Mouse (Mus musculus) adrenal gland, adult 18-20 months (tissue): ENCODE data around the gene Gm49358. TPM values are rescaled to one million over a fixed set of nuclear protein-coding genes. Genes with fewer than 3 reads are reported as not detected.

Source experiments
- DNase-seq, 2 experiments: peaks; one replicate each; pipeline ENCODE4 v3.0.0; 2021 to 2022; ENCODE audit warnings: low spot score in 2 of 2
- total RNA-seq, 2 experiments: library from RNA; stranded (reverse); gene quantifications; 1 replicate in 1 of 2; 2 replicates in 1 of 2; pipeline ENCODE4 v1.2.3; 2021

The Gm49358 gene
- total RNA-seq, 2 experiments from 2014 or later = 12.4 to 15.9 TPM

DNA sequence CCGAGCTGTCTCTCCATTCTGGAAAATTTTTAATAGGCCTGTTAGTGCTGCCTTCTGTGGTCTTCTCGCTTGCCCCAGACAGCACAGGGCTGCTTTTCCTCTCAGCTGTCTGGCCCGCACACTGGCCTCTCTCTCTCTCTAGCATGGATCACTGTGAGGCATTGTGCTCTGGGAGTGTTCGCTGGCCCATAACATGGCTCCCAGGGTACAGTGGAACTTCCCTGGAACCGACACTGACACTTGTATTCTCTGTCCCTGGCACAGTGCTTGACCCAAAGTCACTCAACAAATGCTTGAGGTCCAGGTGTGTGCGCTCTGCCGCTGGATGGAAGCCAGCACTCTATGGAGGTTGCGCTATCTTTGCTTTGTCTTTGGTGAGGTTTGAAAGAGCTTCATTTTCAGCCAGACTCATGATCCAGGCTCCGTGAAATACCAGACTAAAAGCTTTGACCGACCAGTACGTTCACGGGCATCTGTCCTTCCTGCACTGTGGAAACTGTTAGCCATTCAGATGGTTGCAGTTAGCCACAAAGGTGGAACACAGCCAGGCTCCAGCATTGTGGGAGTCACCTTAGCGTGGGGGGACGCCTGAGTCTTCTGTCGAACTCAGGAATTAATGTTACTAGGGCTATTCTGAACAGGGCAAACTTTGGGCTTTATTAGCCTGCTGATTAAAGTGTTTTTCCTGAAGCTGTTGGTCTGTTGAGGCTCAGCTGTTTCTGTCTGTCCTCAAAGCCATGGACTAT, 44.4 kb downstream of the Gm49358 start:
- no peak for DNase-seq

GRCm38 (mm10) chr10:86810000-86810399, 46.2 kb downstream of the Gm49358 start:
- no peak for DNase-seq

- no peak for DNase-seq
Measured at GRCm38 (mm10) chr10:86810612-86811011, 46.8 kb downstream of the Gm49358 start.

DNA sequence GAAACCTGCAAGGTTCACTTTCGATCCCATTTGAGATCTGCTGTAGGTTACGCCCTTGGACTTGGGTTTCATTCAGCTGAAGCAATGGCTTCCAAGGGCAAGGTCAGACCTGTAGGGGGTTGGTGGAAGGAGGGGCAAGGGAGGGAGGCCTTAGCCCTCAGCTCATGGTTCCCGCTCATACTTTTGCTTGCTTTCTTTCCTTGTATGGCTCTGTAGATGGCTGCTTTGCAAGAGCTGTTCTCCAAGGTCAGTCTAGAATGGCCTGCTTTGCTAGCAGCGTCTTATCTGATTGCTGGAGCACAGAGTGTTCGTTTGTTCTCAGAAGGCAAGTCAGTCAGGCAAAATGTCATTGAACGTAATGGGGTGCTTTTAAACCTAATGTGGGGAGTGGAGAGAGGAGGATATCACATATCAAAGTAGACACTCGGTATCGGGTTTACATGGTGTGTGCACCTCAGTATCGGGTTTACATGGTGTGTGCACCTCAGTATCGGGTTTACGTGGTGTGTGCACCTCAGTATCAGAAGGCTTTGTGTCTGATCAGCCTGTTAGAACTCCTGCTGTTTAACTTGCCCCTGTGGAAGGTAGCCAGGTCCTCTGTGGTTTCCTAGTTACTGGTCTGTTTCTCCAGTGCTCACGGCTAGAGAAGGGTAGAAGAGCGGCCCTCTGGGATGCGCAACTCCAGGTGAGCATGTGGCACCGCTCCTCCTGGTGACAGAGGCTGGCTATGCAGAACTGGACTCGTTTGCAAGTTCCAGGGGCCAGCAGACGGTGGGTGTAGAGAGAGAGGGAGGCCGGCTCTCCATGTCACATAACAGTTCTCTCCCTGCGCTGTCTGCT, 50.7 kb downstream of the Gm49358 start:
- peak in 1 of 2 experiments; percentile 42 for DNase-seq

- DNase-seq = no peak
Measured at GRCm38 (mm10) chr10:86815133-86815532, 51.4 kb downstream of the Gm49358 start.

GRCm38 (mm10) chr10:86819649-86820165, 55.9 kb downstream of the Gm49358 start:
- no peak for DNase-seq

DNA sequence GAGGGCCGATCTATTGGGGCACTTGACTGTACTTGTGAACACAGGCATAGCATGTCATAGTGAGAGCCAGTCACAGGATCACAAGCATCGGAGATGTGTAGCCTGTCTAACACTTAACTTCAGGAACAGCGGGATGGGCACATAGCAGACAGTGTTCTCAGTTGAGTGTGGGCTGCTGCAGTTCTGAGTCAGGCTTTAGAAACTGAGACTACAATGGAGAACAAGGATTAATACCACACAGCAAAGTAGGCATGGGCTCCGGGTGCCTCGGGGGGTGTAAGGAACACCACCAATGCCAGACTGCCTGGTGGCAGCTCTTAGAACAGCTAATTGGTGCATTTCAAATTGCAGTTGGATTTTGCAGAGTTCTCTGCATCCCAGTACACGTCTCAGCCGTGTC, 57.2 kb downstream of the Gm49358 start:
- DNase-seq = no peak

DNA sequence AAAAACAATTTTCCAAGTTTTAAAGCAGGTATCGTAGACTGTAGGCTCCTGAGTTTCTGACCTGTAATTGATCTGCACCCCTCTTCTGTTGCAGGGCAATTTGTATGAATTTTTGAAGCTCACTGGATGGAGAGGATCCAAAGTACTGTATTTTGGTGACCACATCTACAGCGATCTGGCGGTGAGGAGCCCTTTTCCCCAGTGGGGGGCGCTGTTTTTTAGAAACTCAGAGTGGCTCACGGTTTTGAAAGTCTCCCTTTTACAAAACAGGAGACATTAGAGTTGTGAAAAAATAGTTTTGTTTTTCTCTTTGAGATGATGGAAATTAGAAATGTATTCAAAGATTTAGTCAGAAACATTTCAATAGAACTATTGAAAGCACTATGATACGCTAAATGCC, 60.3 kb downstream of the Gm49358 start:
- no peak for DNase-seq

GRCm38 (mm10) chr10:86824871-86825270, 61.1 kb downstream of the Gm49358 start:
- DNase-seq = no peak

- no peak for DNase-seq
Measured at GRCm38 (mm10) chr10:86825871-86826522, 62.2 kb downstream of the Gm49358 start.

DNA sequence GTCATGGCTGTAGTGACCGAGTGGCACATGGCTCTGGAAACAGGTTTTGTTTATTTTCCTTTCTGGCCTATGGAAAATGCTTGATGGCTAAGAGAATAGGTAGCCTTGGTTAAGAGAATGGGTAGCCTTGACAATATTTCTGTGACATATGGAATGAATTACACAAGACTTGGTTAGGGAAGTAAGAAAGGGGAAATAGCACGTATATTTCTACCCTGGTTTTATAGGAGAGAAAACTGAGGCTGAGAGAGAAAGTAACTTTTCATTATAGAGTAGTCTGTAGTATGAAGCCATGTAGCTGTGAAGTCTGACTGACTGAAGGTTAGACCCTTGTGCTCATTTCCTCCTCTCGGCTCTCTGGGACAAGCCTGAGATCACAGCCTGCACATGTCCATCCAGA, 63.2 kb downstream of the Gm49358 start:
- no peak for DNase-seq

- DNase-seq = no peak
Measured at GRCm38 (mm10) chr10:86828221-86829135, 64.7 kb downstream of the Gm49358 start.

GRCm38 (mm10) chr10:86829515-86829914, 65.7 kb downstream of the Gm49358 start:
- no peak for DNase-seq

DNA sequence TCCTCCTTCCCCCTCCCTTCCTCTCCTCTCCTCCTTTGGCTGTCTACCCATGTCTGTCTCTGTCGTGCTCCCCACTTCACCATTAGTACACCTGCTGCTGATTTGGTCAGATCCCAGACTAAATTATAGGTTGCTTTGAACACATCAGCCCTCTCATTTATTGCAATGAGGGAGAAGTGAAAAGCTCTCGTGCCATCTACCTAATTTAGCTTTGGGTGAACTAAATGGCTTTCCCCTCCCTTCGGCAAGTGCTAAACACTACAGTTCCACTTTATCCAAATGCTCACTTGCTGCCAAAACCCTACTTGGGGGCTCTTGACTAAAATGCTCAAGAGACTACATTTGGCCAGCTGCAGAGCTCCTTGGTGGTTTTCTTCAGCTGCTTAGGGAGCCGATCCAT, 73.0 kb downstream of the Gm49358 start:
- no peak for DNase-seq

GRCm38 (mm10) chr10:86838827-86839226, 75.1 kb downstream of the Gm49358 start:
- no peak for DNase-seq

DNA sequence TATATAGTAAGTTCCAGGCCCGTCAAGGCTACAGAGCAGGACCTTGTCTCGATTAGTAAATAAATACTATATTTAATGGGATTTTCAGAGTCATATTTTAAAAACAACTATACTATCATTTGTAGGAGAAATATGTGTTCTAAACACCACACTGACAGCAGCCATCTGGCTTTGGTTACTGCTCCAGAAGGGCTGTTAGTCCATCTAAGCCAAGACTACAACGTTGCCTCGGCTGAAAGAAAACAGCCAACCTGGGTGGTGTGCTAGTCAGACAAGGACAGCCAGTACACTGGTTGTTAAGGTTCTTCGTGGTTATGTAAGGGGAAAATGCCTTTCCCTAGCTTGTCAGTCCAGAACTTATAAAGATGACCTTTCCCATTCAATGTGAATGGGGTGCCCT, 78.9 kb downstream of the Gm49358 start:
- no peak for DNase-seq

GRCm38 (mm10) chr10:86846926-86847467, 83.2 kb downstream of the Gm49358 start:
- no peak for DNase-seq

GRCm38 (mm10) chr10:86849087-86849486, 85.3 kb downstream of the Gm49358 start:
- no peak for DNase-seq

DNA sequence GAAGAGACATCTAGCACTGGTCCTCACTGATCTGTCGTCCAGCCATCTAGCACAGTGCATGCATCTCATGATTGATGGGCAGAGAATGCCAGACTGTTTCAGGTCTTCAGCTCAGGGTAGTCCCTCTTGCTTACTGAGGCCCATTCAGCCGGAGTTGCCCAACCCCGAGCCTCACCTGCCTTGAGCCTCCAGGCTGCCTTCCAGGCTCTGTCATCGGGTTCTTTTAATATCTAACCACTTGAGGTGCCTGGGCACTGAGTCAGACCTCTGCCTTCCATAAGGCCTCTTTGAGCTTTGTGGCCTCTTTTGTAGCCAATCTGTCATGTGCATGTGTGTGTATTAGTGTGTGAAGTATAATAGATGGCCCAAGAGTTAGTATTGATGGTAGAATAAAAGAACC, 85.7 kb downstream of the Gm49358 start:
- DNase-seq = no peak

- DNase-seq = no peak
Measured at GRCm38 (mm10) chr10:86852160-86852559, 88.4 kb downstream of the Gm49358 start.
